Mouse (Mus musculus): ENCODE measurements around the gene Fkbp9. TPM values are rescaled to one million over a fixed set of nuclear protein-coding genes. Genes with fewer than 3 reads are reported as not detected.

The Fkbp9 gene
- polyA plus RNA-seq, 1 experiment from 2014 or later = 193 TPM

GRCm38 (mm10) chr6:56806195-56806594 is 25.7 kb upstream of the Fkbp9 start:
- H3K27ac ChIP-seq = no peak overlapping the region
- WGBS = 72% methylated on average over 2 of the region's 2 CpGs
- no peak for ATAC-seq (ENCODE audit: borderline replicate concordance, extremely low read depth, low FRiP score, low TSS enrichment)

GRCm38 (mm10) chr6:56808656-56809055 is 23.2 kb upstream of the Fkbp9 start:
- ATAC-seq (ENCODE audit: borderline replicate concordance, extremely low read depth, low FRiP score, low TSS enrichment) = peak; percentile 87; the same call in 1 of the 2 replicates
- H3K36me3 ChIP-seq = no peaks in the 10 kb centered on the region
- no peaks in the 10 kb centered on the region; the same call in 1 of the 2 replicates for H3K4me1 ChIP-seq
- H3K4me3 ChIP-seq = no peak overlapping the region
- no peaks in the 10 kb centered on the region for H3K9me3 ChIP-seq
- 8% methylated on average over 3 of the region's 3 CpGs for WGBS
- H3K9ac ChIP-seq = no peak overlapping the region
- no peak overlapping the region for H3K4me2 ChIP-seq
- no peaks in the 10 kb centered on the region; the same call in 1 of the 2 replicates for H3K27me3 ChIP-seq
- H3K27ac ChIP-seq = no peak overlapping the region

More at GRCm38 (mm10) chr6:56806195-56806594, 25.7 kb upstream of the Fkbp9 start:
- Histone ChIP-seq H3K27me3 (no peaks in the 10 kb centered on the region; the same call in 1 of the 2 replicates), H3K9me3 (no peaks in the 10 kb centered on the region), H3K4me3 (no peak overlapping the region), H3K4me1 (no peaks in the 10 kb centered on the region; the same call in 1 of the 2 replicates), H3K4me2 (no peak overlapping the region), H3K36me3 (no peaks in the 10 kb centered on the region), H3K9ac (no peak overlapping the region)

- H3K9ac ChIP-seq = no peak overlapping the region
- no peak overlapping the region for H3K4me3 ChIP-seq
- ATAC-seq (ENCODE audit: borderline replicate concordance, extremely low read depth, low FRiP score, low TSS enrichment) = peak; percentile 34; the same call in 1 of the 2 replicates
- H3K9me3 ChIP-seq = no peaks in the 10 kb centered on the region
- no peaks in the 10 kb centered on the region; the same call in 1 of the 2 replicates for H3K4me1 ChIP-seq
- WGBS = 59% methylated on average over 2 of the region's 2 CpGs
- no peaks in the 10 kb centered on the region for H3K36me3 ChIP-seq
- H3K27ac ChIP-seq = no peak overlapping the region
- H3K4me2 ChIP-seq = no peak overlapping the region
- no peaks in the 10 kb centered on the region for H3K27me3 ChIP-seq
Measured at GRCm38 (mm10) chr6:56813332-56813731, 18.5 kb upstream of the Fkbp9 start.

GRCm38 (mm10) chr6:56818436-56819123 is 13.3 kb upstream of the Fkbp9 start:
- 40% methylated on average over 5 of the region's 5 CpGs for WGBS
- H3K27ac ChIP-seq = peak overlapping the region; percentile 66; the same call in 1 of the 2 replicates
- H3K4me3 ChIP-seq = no peak overlapping the region
- H3K36me3 ChIP-seq = no peaks in the 10 kb centered on the region
- ATAC-seq (ENCODE audit: borderline replicate concordance, extremely low read depth, low FRiP score, low TSS enrichment) = peak; percentile 97
- H3K4me2 ChIP-seq = no peak overlapping the region
- no peak overlapping the region for H3K9ac ChIP-seq
- no peaks in the 10 kb centered on the region for H3K9me3 ChIP-seq
- H3K4me1 ChIP-seq = no peaks in the 10 kb centered on the region
- H3K27me3 ChIP-seq = no peaks in the 10 kb centered on the region

- H3K4me3 ChIP-seq = no peak overlapping the region
- H3K4me1 ChIP-seq = no peaks in the 10 kb centered on the region
- H3K27ac ChIP-seq = peak overlapping the region; percentile 66; the same call in 1 of the 2 replicates
- no peaks in the 10 kb centered on the region for H3K36me3 ChIP-seq
- H3K9ac ChIP-seq = no peak overlapping the region
- no peak overlapping the region for H3K4me2 ChIP-seq
- WGBS = 54% methylated on average over 2 of the region's 2 CpGs
- no peaks in the 10 kb centered on the region for H3K27me3 ChIP-seq
- ATAC-seq (ENCODE audit: borderline replicate concordance, extremely low read depth, low FRiP score, low TSS enrichment) = no peak
- H3K9me3 ChIP-seq = no peaks in the 10 kb centered on the region
Measured at GRCm38 (mm10) chr6:56819124-56819487, 12.8 kb upstream of the Fkbp9 start.

GRCm38 (mm10) chr6:56825657-56826056 is 6.2 kb upstream of the Fkbp9 start:
- Histone ChIP-seq H3K4me2 (no peak overlapping the region), H3K9me3 (no peaks in the 10 kb centered on the region), H3K9ac (no peak overlapping the region), H3K4me1 (no peaks in the 10 kb centered on the region), H3K27ac (no peak overlapping the region), H3K27me3 (no peaks in the 10 kb centered on the region), H3K36me3 (no peaks in the 10 kb centered on the region), H3K4me3 (no peak overlapping the region)
- ATAC-seq (ENCODE audit: borderline replicate concordance, extremely low read depth, low FRiP score, low TSS enrichment) = no peak
- 47% methylated on average over 3 of the region's 3 CpGs for WGBS

GRCm38 (mm10) chr6:56832407-56832796 is 543 bp downstream of the Fkbp9 start:
- ATAC-seq (ENCODE audit: borderline replicate concordance, extremely low read depth, low FRiP score, low TSS enrichment) = peak; percentile 3; the same call in 1 of the 2 replicates

GRCm38 (mm10) chr6:56832830-56833229 is 971 bp downstream of the Fkbp9 start:
- Histone ChIP-seq H3K27ac (no peak overlapping the region), H3K9ac (peak overlapping the region; percentile 88)

More at GRCm38 (mm10) chr6:56832407-56832796, 543 bp downstream of the Fkbp9 start:
- H3K4me2 ChIP-seq = peak overlapping the region; percentile 75
- WGBS = 2% methylated on average over 15 of the region's 15 CpGs
- peak overlapping the region; percentile 88 for H3K9ac ChIP-seq
- peak overlapping the region; percentile 82 for H3K4me3 ChIP-seq
- H3K27ac ChIP-seq = peak overlapping the region; percentile 92
- peaks cover 9% of the 10 kb centered on the region; the same call in 1 of the 2 replicates for H3K36me3 ChIP-seq
- H3K9me3 ChIP-seq = no peaks in the 10 kb centered on the region
- peaks cover 17% of the 10 kb centered on the region for H3K4me1 ChIP-seq
- H3K27me3 ChIP-seq = no peaks in the 10 kb centered on the region

GRCm38 (mm10) chr6:56834769-56835168 is 2.9 kb downstream of the Fkbp9 start:
- 44% methylated on average over 5 of the region's 5 CpGs for WGBS
- Histone ChIP-seq H3K4me1 (peaks cover 17% of the 10 kb centered on the region), H3K27me3 (no peaks in the 10 kb centered on the region), H3K36me3 (peaks cover 10% of the 10 kb centered on the region; the same call in 1 of the 2 replicates), H3K27ac (peak overlapping the region; percentile 35), H3K9ac (no peak overlapping the region), H3K4me3 (no peak overlapping the region), H3K9me3 (no peaks in the 10 kb centered on the region), H3K4me2 (0 out of 2 replicates have a peak overlapping the region, but pooled peaks have one; percentile 3)
- no peak for ATAC-seq (ENCODE audit: borderline replicate concordance, extremely low read depth, low FRiP score, low TSS enrichment)

More at GRCm38 (mm10) chr6:56832830-56833229, 971 bp downstream of the Fkbp9 start:
- Histone ChIP-seq H3K27me3 (no peaks in the 10 kb centered on the region), H3K9me3 (no peaks in the 10 kb centered on the region), H3K4me3 (peak overlapping the region; percentile 82), H3K4me1 (peaks cover 17% of the 10 kb centered on the region), H3K4me2 (peak overlapping the region; percentile 75), H3K36me3 (peaks cover 9% of the 10 kb centered on the region; the same call in 1 of the 2 replicates)
- ATAC-seq (ENCODE audit: borderline replicate concordance, extremely low read depth, low FRiP score, low TSS enrichment) = no peak

- WGBS = 85% methylated on average over 10 of the region's 10 CpGs
Measured at GRCm38 (mm10) chr6:56835532-56835931, 3.7 kb downstream of the Fkbp9 start.

GRCm38 (mm10) chr6:56837166-56837565 is 5.3 kb downstream of the Fkbp9 start:
- no peak overlapping the region for H3K27ac ChIP-seq
- WGBS = 92% methylated on average over 12 of the region's 12 CpGs
- H3K9ac ChIP-seq = no peak overlapping the region
- H3K4me2 ChIP-seq = no peak overlapping the region
- no peak overlapping the region for H3K4me3 ChIP-seq
- no peaks in the 10 kb centered on the region for H3K9me3 ChIP-seq
- H3K4me1 ChIP-seq = peaks cover 17% of the 10 kb centered on the region
- H3K36me3 ChIP-seq = peaks cover 17% of the 10 kb centered on the region; the same call in 1 of the 2 replicates
- no peak for ATAC-seq (ENCODE audit: borderline replicate concordance, extremely low read depth, low FRiP score, low TSS enrichment)
- no peaks in the 10 kb centered on the region for H3K27me3 ChIP-seq

More at GRCm38 (mm10) chr6:56835532-56835931, 3.7 kb downstream of the Fkbp9 start:
- H3K9me3 ChIP-seq = no peaks in the 10 kb centered on the region
- peaks cover 17% of the 10 kb centered on the region for H3K4me1 ChIP-seq
- ATAC-seq (ENCODE audit: borderline replicate concordance, extremely low read depth, low FRiP score, low TSS enrichment) = no peak
- no peak overlapping the region for H3K4me2 ChIP-seq
- H3K4me3 ChIP-seq = no peak overlapping the region
- H3K27me3 ChIP-seq = no peaks in the 10 kb centered on the region
- H3K27ac ChIP-seq = no peak overlapping the region
- H3K9ac ChIP-seq = no peak overlapping the region
- H3K36me3 ChIP-seq = peaks cover 12% of the 10 kb centered on the region; the same call in 1 of the 2 replicates

GRCm38 (mm10) chr6:56837621-56838020 is 5.8 kb downstream of the Fkbp9 start:
- Histone ChIP-seq H3K4me3 (no peak overlapping the region), H3K4me2 (no peak overlapping the region), H3K9ac (no peak overlapping the region), H3K36me3 (peaks cover 17% of the 10 kb centered on the region; the same call in 1 of the 2 replicates), H3K27ac (no peak overlapping the region), H3K27me3 (no peaks in the 10 kb centered on the region), H3K9me3 (no peaks in the 10 kb centered on the region), H3K4me1 (peaks cover 17% of the 10 kb centered on the region)
- ATAC-seq (ENCODE audit: borderline replicate concordance, extremely low read depth, low FRiP score, low TSS enrichment) = no peak
- WGBS = 89% methylated on average over 3 of the region's 3 CpGs

All from lung, embryonic 15.5 days (tissue).